Mouse (Mus musculus): ENCODE measurements around the gene Arl3.
A peak's percentile ranks its signal among the peaks of the same experiment; 100 is the strongest.

The Arl3 gene

GRCm38 (mm10) chr19:46533525-46533924 lies 39.5 kb downstream of the Arl3 start:
- DNase-seq (ENCODE audit: low read depth, low spot score): no peak

GRCm38 (mm10) chr19:46533066-46533465 lies 39.9 kb downstream of the Arl3 start:
- DNase-seq (ENCODE audit: low read depth, low spot score): no peak

DNA sequence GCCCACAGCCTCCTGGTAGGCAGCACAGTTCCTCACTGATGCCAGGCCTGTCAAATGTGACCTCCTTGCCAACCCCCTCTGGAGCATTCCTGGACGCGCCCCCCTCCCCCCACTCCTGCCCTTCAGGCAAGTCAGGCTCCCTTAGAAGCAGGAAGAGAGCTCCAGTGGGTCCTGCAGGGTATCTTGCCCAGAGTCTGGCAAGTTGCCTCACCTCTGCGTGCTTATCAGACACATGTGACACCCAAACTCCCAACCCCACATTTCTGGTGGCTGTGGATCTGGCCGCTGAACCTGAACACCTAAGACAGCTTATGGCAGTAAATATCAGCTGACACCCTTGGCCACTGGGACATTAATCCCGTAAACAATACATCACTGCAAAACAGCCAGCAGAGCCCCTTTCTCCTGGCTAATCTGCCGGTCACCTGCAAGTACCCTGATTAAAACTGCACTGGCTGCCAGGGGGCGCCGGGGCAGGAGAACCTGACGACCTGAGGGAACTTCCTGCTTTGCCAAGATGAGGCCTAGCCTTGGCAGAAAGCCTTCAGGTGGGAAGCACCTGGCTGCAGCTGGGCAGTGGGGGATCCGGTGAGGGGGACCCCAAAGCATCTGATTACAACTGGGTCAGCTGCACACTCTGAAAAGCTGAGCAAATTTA lies 40.8 kb downstream of the Arl3 start:
- peak; percentile 62 for DNase-seq (ENCODE audit: low read depth, low spot score)

DNA sequence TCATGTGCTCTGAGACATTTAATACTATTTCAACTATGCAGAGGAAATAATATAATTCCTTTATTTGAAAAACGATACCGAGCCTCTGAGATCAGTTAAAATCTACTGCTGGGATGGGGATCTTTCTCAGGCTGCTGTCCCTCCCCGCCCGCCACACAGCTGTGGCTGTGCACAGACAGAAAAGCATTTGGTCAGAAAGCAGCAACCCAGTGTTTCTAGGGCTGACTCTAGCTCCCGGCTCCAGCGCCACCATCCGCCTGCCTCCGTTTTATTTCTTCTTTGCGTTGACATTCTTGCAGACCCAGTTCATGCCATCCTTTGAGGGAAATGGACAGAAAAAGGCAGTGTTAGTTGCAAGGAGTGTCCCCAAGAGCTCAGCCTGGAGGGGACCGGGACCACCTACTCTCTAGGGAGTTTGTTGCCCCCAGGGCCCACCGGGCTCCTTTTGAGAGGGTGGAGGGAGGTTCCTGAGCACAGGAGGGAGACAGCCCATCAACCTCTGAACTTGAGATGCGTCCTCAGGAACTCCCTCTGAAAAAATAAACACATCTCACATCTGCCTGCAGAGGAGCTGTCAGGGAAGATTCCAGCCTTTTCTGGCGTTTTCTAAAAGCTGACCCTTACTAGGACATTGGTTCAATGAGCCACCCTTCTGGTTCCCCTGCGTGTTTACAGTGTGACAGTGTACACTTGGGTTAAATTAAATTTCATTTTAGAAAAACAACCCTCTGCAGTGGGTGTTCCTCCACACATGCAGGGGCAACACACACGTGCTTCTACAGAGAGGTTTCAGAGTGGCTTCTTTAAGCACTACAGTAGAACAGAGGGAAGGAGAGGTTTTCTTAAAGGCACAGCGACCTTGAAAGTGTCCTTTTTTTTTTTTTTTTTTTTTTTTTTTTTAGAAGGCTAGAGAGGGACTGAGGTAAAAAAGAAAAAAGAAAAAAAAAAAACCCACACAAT lies 41.6 kb downstream of the Arl3 start:
- DNase-seq (ENCODE audit: low read depth, low spot score): no peak

DNA sequence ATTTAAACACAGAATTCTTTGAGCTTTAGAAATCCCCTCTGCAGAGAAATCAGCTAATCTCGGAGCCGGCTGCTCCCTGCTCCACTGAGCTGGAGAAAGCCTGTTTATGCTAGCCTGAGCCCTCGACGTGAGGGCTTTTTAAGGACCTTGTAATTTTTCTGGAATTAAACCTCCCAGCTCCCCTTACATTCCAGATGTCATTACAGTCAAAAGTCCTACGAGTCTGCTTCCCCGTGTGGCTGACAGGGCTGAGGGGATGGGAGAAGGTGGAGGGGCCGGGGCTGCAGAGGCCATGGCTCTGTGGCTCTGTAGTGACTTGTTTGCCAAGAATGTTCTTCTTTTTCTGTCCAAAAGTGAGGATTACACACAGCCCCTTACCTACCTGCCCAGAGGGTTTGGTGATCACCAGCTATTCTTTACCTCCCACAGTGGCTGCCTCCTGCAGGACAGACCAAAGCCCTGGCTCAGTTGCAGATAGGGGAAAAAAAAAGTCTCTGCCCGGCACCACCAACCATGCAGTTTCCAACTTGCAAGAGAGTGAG lies 42.5 kb downstream of the Arl3 start:
- DNase-seq (ENCODE audit: low read depth, low spot score): no peak

GRCm38 (mm10) chr19:46529601-46530448 lies 43.2 kb downstream of the Arl3 start:
- DNase-seq (ENCODE audit: low read depth, low spot score): no peak

- DNase-seq (ENCODE audit: low read depth, low spot score): no peak
Measured at GRCm38 (mm10) chr19:46528529-46529213, 44.3 kb downstream of the Arl3 start.

DNA sequence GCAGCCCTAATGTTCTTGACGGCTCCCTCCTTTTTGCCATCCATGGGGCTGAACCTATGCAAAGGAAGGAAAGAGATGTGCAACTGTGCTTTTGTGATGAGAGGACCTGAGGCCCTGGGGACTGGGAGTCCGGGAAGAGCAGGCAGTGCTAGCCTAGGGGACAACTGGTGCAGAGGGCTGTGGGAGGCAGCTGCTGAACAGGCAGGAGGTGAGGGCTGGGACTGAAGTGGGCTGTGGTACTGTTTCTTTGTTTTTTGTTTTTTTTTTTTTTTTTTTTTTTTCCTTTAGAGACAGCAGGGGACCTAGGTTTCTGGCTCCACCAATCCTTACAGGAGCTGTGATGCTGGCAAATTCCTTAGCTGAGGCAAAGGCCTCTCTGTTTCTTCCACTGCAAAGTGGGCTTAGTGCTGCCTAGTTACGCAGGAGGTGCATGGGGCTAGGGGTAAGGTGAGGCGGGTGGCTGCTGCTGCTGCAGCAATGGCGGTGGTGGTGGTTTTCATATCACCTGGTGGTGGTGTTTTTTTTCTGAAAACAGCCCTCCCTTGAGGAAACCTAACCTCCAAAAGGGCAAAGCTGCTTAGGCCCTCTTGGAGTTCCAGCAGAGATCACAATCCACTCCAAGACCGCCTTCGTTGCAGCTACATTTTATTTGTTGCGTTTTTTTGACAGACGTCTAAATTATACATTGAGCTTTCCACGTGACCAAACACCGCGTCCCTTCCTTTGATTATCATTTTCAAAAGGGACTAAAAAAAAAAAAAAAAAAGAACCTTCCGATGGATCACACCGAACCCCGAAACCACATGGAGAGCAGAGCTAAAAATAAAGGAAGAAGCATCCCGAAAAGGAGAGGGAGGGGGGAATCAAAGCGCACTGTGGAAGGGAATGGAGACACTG lies 45.1 kb downstream of the Arl3 start:
- no peak for DNase-seq (ENCODE audit: low read depth, low spot score)

DNA sequence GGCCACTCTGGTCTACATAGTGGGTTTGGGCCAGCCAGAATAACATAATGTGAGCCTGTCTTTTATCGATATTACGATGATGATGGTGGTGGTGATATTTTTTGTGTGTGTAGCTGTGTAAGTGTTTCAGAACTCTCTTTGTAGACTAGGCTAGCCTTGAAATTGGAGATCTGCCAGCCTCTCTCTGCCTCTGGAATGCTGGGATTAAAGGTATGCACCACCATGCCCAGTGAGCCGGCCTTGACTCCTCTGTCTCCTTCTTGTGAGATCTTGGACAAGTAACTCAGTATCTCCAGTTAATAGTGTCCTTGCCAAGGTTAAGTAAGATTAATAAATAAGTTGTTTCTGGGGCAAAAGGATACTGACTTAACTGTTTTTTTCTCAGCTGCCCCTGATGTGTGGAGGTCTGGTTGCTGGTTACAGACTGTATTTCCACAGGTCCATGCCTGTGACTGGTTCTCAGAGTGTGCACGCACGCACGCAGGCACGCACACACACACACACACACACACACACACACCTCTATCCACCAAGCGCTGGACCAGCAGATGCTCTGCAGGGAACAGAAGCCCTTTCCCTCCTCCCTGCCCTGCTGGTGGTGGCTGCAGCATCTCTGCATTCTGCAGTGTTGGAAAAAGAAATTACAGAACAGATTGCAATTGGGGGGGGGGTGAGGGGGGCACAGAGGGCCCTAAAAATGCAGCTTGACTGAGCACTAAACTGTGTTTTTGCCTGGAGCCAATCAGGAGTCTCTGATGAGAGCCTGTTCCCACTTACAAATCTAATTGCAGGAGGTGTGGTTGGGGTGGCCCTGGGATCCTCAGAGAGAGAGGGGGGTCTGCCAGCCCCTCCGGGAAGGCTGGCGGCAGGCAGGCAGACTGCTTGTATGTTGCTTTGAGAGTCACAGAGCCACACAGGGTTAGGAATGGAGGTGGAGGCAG lies 47.0 kb downstream of the Arl3 start:
- no peak for DNase-seq (ENCODE audit: low read depth, low spot score)

DNA sequence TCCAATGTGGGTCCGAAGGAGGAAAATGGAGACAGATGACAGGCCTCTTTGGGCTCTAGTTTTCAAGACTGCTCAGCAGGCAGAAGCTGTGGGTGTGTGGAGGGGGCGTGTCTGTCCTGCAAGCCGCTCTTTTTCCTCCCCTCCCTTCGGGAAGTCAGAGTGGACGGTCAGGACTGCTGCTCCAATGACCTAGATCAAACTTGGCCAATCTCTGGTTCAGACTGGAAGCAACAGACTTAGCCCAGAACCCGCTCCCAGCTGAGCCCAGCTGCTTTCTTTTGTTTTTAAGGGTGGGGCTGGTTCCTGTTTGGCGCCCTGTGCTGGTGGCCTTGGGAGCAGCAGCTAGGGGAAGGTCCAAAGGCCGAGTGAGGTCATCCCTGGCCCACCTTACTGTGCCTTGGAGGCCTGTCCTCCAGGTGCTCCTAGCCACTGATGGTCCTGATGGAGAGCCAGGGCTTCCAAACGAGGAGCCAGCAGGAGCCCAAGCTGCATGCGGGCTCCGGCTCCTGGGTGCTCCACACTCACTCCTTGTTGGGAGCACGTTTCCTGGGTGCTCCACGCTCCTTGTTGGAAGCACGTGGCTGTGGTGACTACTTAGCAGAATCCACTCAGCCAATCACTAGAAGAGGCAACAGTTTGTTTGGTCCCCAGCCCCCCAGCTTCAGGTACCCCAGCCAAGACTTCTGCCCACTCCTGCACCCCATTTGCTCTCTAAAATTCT lies 48.2 kb downstream of the Arl3 start:
- DNase-seq (ENCODE audit: low read depth, low spot score): no peak

DNA sequence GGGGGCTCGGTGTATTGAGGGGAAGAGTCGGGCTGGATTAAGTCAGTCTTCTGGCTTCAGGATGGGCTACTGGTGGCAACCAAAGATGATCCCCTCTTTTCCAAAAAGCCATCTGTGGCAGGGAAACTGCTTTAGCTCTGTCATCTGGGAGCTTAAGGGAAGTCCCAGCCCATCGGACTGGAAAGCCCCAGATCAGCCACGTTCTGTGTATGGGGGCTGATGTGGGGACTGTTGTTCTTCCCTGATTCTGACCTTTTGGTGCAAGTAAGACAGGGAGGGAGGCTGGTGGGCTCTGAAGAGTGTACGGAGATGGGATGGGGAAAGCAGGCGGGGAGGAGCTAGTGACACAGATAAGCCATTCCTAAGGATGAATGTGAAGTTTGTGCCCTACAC lies 48.9 kb downstream of the Arl3 start:
- DNase-seq (ENCODE audit: low read depth, low spot score): no peak

DNA sequence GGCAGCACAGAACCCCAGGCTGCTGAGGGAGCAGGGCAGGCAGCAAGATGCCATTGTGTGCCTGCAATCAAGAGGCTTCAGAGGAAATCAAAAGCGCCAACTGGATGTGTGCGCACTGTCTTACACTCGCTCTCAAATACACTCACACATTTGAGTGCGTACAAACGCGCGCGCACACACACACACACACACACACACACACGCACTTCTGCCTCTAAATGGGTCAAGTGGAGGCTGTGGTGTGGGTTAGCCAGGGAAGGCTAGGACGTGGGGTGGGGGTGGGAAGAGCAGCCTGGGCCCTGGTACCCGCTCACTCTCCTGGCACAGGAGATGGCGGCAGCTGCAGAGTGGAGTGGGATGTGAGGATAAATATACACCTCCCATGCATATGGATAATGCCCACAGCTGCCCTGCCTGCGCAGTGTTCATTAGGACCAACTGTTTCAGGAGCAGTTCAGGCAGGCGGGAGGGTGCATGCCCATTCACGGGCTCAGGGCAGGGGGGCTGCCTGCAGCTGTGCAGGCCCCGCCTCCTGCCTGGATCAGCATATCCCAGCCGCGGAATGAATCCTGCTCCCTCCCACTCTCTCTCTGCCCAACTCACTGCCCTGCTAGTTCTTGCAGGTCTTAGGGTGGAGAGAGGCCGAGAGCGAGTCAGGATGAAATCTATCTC lies 49.4 kb downstream of the Arl3 start:
- DNase-seq (ENCODE audit: low read depth, low spot score): no peak

DNA sequence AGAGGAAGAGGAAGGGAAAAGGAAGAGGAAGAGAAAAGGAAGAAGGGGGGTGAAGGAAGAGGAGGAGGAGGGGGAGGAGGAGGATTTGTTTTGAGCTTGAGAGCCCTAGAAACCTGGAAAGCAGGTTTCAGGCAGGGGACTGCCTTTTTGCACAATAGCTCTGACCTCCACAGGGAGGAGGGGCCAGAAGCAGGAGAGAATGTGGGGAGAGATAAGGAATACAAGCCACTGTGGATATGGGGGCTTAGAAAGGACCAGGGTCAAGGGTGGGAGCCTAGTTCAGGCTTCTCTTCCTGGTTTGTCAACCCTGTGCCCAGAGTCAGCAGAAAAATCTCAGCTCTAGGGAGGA lies 49.9 kb downstream of the Arl3 start:
- no peak for DNase-seq (ENCODE audit: low read depth, low spot score)

- no peak for DNase-seq (ENCODE audit: low read depth, low spot score)
Measured at GRCm38 (mm10) chr19:46522433-46523044, 50.5 kb downstream of the Arl3 start.

DNA sequence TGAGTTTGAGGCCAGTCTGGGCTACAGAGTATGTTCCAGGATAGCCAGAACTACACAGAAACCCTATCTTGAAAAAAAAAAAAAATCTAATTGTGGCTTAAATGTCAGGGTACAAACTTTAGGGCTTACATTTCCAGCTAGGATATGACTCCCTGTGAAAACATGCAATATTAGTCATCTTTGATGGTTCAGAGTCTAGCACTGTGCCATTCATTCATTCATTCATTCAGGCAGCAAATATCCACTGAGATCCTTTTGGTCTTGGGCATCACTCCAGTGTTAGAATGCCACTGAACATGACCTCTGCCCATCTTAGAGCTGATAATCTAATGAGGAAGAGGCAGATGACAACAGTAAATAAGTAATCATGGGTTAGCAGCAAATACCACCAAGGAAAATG lies 51.3 kb downstream of the Arl3 start:
- DNase-seq (ENCODE audit: low read depth, low spot score): no peak

DNA sequence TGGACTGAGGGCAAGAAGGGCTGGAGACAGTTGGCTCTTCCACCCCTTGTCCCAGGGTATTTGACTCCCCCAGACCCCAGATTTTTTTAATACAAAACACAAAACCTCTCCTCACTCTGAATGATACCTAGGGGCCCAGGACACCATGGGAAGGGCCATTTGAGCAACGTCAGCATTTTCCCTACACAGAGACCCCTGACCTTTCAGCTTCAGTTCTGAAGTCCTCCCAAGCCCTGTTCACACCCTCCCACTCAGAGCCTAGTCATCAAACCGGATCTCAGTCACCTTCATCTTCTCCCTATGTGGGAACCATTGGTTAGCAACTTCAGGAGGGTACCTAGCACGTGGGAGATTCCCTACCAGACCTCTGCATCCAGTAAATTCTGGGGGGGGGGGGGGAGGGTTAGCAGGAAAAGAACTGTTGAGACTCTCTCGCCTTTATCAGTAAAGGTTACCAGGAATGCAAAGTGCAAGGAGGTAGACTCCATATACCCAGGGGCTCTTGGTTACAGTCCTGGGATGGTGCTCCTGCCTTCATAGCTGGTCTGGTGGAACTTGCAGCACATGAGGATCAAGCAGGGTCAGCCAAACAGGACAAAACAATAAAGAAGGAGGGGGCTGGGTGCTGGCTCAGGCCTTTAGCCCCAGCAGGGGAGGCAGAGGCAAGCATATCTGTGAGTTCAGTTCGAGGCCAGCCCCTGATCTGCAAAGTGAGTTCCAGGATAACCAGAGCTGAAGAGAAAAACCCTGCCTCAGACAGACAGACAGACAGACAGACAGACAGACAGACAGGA lies 54.0 kb downstream of the Arl3 start:
- DNase-seq (ENCODE audit: low read depth, low spot score): no peak

GRCm38 (mm10) chr19:46518352-46518787 lies 54.6 kb downstream of the Arl3 start:
- no peak for DNase-seq (ENCODE audit: low read depth, low spot score)

Data from retina, adult 2 months (tissue).